Mouse (Mus musculus): ENCODE data around the gene Mrpl55. TPM values are rescaled to one million over a fixed set of nuclear protein-coding genes. Genes with fewer than 3 reads are reported as not detected.

The Mrpl55 gene
- total and polyA plus RNA-seq, 3 experiments, result 68.5 to 75.5 TPM; not detected in 1

- TF ChIP-seq ZC3H11A (IDR thresholded peaks at IDR 0.05; ENCODE audit: low read depth, low read length), result peak; percentile 8; the same call in 1 of the 2 replicates
- TF ChIP-seq MAX (IDR thresholded peaks at IDR 0.05; ENCODE audit: low read length), result peak; percentile 83
- TF ChIP-seq MAFK (IDR thresholded peaks at IDR 0.05; ENCODE audit: borderline replicate concordance, low read depth, low read length), result no peak
- peak; percentile 84 for TF ChIP-seq TCF12 (IDR thresholded peaks at IDR 0.05; ENCODE audit: low read depth, low read length)
- TF ChIP-seq POLR2A (IDR thresholded peaks at IDR 0.05; ENCODE audit: control insufficient read depth in 1 of 2, insufficient read depth in 1 of 2, low read depth in 1 of 2, low read length in 2 of 2, poor library complexity in 1 of 2), result peak; percentile 94 to 97; a peak in 3 of 4 replicates
- peak; percentile 40; the same call in 1 of the 2 replicates for TF ChIP-seq RCOR1 (IDR thresholded peaks at IDR 0.05; ENCODE audit: low read depth, low read length)
- no peak for TF ChIP-seq GATA1 (IDR thresholded peaks at IDR 0.05; ENCODE audit: low read depth, low read length)
- peak; percentile 92 for TF ChIP-seq SIN3A (IDR thresholded peaks at IDR 0.05; ENCODE audit: low read length)
- TF ChIP-seq UBTF (IDR thresholded peaks at IDR 0.05; ENCODE audit: borderline replicate concordance, insufficient read depth, low read depth, low read length), result no peak
- peak; percentile 95 for TF ChIP-seq HCFC1 (IDR thresholded peaks at IDR 0.05; ENCODE audit: low read depth, low read length)
- TF ChIP-seq KAT2A (conservative IDR thresholded peaks at IDR 0.05; ENCODE audit: low read depth, low read length), result peak; percentile 76; the same call in 1 of the 2 replicates
- TF ChIP-seq MEF2A (IDR thresholded peaks at IDR 0.05; ENCODE audit: extremely low read depth, insufficient replicate concordance, low read depth, low read length, poor library complexity, severe bottlenecking), result peak; percentile 43; the same call in 1 of the 2 replicates
Measured at GRCm38 (mm10) chr11:59228122-59228953, 26.1 kb downstream of the Mrpl55 start, which contains the start of gene Arf1 (continued).

GRCm38 (mm10) chr11:59230144-59230760, 28.0 kb downstream of the Mrpl55 start:
- no peaks in the 10 kb centered on the region for H3K9me3 ChIP-seq (replicated peaks; ENCODE audit: insufficient read depth, low read length)
- peak; percentile 87 for DNase-seq (ENCODE audit: low read depth, low spot score)
- peak overlapping the region; percentile 32; the same call in 1 of the 2 replicates for H3K9ac ChIP-seq (ENCODE audit: control insufficient read depth, low read depth, low read length, poor library complexity, severe bottlenecking)
- peaks cover 33% of the 10 kb centered on the region for H3K79me2 ChIP-seq (ENCODE audit: control insufficient read depth, insufficient read depth, low read length, poor library complexity)
- H3K36me3 ChIP-seq (ENCODE audit: control insufficient read depth in 1 of 2, insufficient read depth in 2 of 2, low read length in 2 of 2), result peaks cover 1 to 30% of the 10 kb centered on the region in 2 experiments; a peak in 2 of 4 replicates
- H3K27ac ChIP-seq (ENCODE audit: control insufficient read depth, low read depth, low read length), result peak overlapping the region; percentile 68
- H3K4me3 ChIP-seq (ENCODE audit: control insufficient read depth in 1 of 2, insufficient read depth in 1 of 2, low read depth in 2 of 2, low read length in 2 of 2), result peak overlapping the region; percentile 5 to 20; a peak in 3 of 4 replicates
- no peaks in the 10 kb centered on the region; a peak in 1 of 4 replicates for H3K27me3 ChIP-seq (ENCODE audit: control insufficient read depth in 1 of 2, insufficient read depth in 2 of 2, low read length in 2 of 2)
- H3K4me1 ChIP-seq (ENCODE audit: control insufficient read depth in 1 of 2, insufficient read depth in 2 of 2, low read length in 2 of 2), result peaks cover 7 to 25% of the 10 kb centered on the region in 2 experiments
- TF ChIP-seq ZC3H11A (IDR thresholded peaks at IDR 0.05; ENCODE audit: low read depth, low read length) (no peak), TCF12 (IDR thresholded peaks at IDR 0.05; ENCODE audit: low read depth, low read length) (peak; percentile 32; the same call in 1 of the 2 replicates), GABPA (IDR thresholded peaks at IDR 0.05; ENCODE audit: low read depth, low read length) (no peak), RAD21 (IDR thresholded peaks at IDR 0.05; ENCODE audit: low read depth, low read length) (peak; percentile 53), NELFE (IDR thresholded peaks at IDR 0.05; ENCODE audit: low read depth, low read length) (no peak), SIN3A (IDR thresholded peaks at IDR 0.05; ENCODE audit: low read length) (peak; percentile 73), USF1 (IDR thresholded peaks at IDR 0.05; ENCODE audit: low read depth, low read length) (no peak), ELF1 (IDR thresholded peaks at IDR 0.05; ENCODE audit: low read depth, low read length) (no peak), MAZ (IDR thresholded peaks at IDR 0.05; ENCODE audit: low read depth, low read length) (peak; percentile 72; the same call in 1 of the 2 replicates), MAFK (IDR thresholded peaks at IDR 0.05; ENCODE audit: borderline replicate concordance, low read depth, low read length) (no peak), UBTF (IDR thresholded peaks at IDR 0.05; ENCODE audit: borderline replicate concordance, insufficient read depth, low read depth, low read length) (no peak), MYC (IDR thresholded peaks at IDR 0.05; ENCODE audit: low read depth, low read length) (peak; percentile 58; the same call in 1 of the 2 replicates), TBP (IDR thresholded peaks at IDR 0.05; ENCODE audit: low read depth, low read length) (0 out of 2 replicates have a peak, but pooled peaks have one; percentile 19), ETS1 (IDR thresholded peaks at IDR 0.05; ENCODE audit: low read depth, low read length) (no peak; the same call in 1 of the 2 replicates), CTCF (IDR thresholded peaks at IDR 0.05 in 2 of 3, conservative IDR thresholded peaks at IDR 0.05 in 1 of 3; ENCODE audit: control insufficient read depth in 1 of 3, insufficient read depth in 1 of 3, low read depth in 2 of 3, low read length in 3 of 3, poor library complexity in 1 of 3, severe bottlenecking in 1 of 3) (peak; percentile 76 to 84 (median 80)), TAL1 (IDR thresholded peaks at IDR 0.05; ENCODE audit: low read length) (no peak), KAT2A (conservative IDR thresholded peaks at IDR 0.05; ENCODE audit: low read depth, low read length) (no peak), NRF1 (IDR thresholded peaks at IDR 0.05; ENCODE audit: insufficient read depth, low read depth, low read length, poor library complexity, severe bottlenecking) (0 out of 2 replicates have a peak, but pooled peaks have one; percentile 18), EP300 (IDR thresholded peaks at IDR 0.05; ENCODE audit: low read depth in 1 of 2, low read length in 2 of 2) (peak; percentile 48 to 76), E2F4 (IDR thresholded peaks at IDR 0.05; ENCODE audit: borderline replicate concordance, low read depth, low read length) (no peak), ZMIZ1 (IDR thresholded peaks at IDR 0.05; ENCODE audit: low read depth, low read length) (no peak), ZNF384 (IDR thresholded peaks at IDR 0.05; ENCODE audit: low read depth, low read length) (no peak; the same call in 1 of the 2 replicates), RCOR1 (IDR thresholded peaks at IDR 0.05; ENCODE audit: low read depth, low read length) (peak; percentile 90), SMC3 (IDR thresholded peaks at IDR 0.05; ENCODE audit: low read depth, low read length) (peak; percentile 62)
